Mouse (Mus musculus) neural tube, embryonic 13.5 days (tissue): ENCODE results near the gene Zg16. TPM values are rescaled to one million over a fixed set of nuclear protein-coding genes. Genes with fewer than 3 reads are reported as not detected.

ENCODE experiments used
- ATAC-seq: fragments of 200-750 bp; cut with Nextera tagmentation; 2 replicates; pipeline ENCODE4 v1.8.0; 2017; ENCODE audit warnings: low read depth, mild to moderate bottlenecking, moderate TSS enrichment, moderate library complexity
- H3K27ac ChIP-seq: fragments of 300-500 bp; sonication (generic); replicated peaks from 2 replicates; pipeline ENCODE4 v1.5.1; 2015; ENCODE audit warnings: moderate library complexity, mild to moderate bottlenecking, inconsistent platforms
- H3K27me3 ChIP-seq: fragments of 300-500 bp; sonication (generic); 2 replicates; pipeline ENCODE4 v1.6.1; 2015; ENCODE audit warnings: mild to moderate bottlenecking, inconsistent platforms
- H3K36me3 ChIP-seq: fragments of 300-500 bp; sonication (generic); 2 replicates; pipeline ENCODE4 v1.6.1; 2015; ENCODE audit warnings: mild to moderate bottlenecking, inconsistent platforms
- H3K4me1 ChIP-seq: fragments of 300-500 bp; sonication (generic); replicated peaks from 2 replicates; pipeline ENCODE4 v1.6.1; 2015; ENCODE audit warnings: inconsistent platforms
- H3K4me2 ChIP-seq: fragments of 300-500 bp; sonication (generic); 2 replicates; pipeline ENCODE4 v1.6.1; 2015; ENCODE audit warnings: inconsistent platforms, mild to moderate bottlenecking, moderate library complexity
- H3K4me3 ChIP-seq: fragments of 300-500 bp; sonication (generic); 2 replicates; pipeline ENCODE4 v1.5.1; 2015; ENCODE audit warnings: mild to moderate bottlenecking, inconsistent platforms
- H3K9ac ChIP-seq: fragments of 300-500 bp; sonication (generic); 2 replicates; pipeline ENCODE4 v1.6.1; 2015; ENCODE audit warnings: moderate library complexity, mild to moderate bottlenecking, inconsistent platforms
- H3K9me3 ChIP-seq: fragments of 300-500 bp; sonication (generic); 2 replicates; pipeline ENCODE4 v1.6.1; 2016; ENCODE audit warnings: inconsistent platforms
- WGBS: fragments of 180-500 bp; shearing (Covaris S2); methylation state at CpG from one replicate; pipeline ENCODE4 v1.1.7; 2015; 5-methylcytosine and 5-hydroxymethylcytosine counted together
- polyA plus RNA-seq: library from polyadenylated mRNA; unstranded; fragments of >200 nt; fragmentation: Nextera tagmentation; extraction: Ambion mirVana; gene quantifications from 2 replicates; pipeline ENCODE4 v1.2.1, GENCODE M21; 2015

The Zg16 gene
- polyA plus RNA-seq, 1 experiment from 2014 or later, result not detected

DNA sequence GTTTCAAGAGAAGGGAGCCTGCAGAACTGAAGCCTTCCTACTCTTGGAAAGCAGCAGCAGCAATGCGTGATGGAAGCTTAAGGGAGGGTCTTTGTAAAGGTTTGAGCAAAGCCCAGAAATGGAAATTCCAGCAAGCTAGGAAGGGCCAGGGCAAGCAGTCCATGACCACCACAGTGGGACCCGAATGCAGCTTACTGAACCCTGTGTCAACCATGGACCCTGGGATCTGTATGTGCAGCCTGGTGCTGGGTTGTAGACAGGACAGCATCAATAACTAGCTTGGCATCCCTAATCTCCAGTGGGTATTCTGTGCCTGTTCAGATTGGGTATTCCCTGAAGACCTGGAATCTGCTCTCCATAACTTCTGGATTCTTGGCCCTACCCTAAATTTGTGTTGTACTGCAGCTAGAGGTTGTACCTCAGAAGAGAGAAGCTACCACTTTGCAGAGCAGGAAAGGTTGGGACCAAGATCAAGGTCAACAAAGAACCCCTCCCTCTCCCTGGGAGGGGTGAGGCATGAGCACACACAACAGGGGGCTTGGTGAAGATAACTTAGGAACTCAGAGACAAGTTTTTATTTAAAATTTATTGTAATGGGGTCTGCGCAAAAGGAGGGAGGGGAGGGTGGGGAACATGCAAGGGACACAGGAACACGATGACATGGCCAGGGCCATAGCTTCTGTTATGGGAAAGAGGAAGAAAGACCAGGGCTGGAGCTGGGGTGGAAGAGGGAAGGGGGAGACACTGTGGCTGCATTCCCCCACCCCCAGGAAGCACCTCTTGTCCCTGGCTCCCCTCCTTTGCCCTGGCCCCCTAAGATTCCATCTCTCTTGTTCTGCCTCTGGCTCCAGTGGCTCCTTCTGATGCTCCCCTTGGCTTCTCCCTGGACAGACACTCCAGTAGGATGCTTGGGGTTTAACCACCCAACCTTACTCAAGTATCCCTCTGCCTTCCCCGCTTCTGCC lies 65.3 kb downstream of the Zg16 start:
- peak overlapping the region; percentile 78 for H3K27ac ChIP-seq
- H3K4me3 ChIP-seq, result peak overlapping the region; percentile 54
- no peaks in the 10 kb centered on the region for H3K27me3 ChIP-seq
- H3K9ac ChIP-seq, result peak overlapping the region; percentile 82
- 42% methylated on average over 5 of the region's 5 CpGs for WGBS
- H3K4me2 ChIP-seq, result peak overlapping the region; percentile 71
- no peaks in the 10 kb centered on the region for H3K9me3 ChIP-seq
- no peak for ATAC-seq
- peaks cover 28% of the 10 kb centered on the region for H3K36me3 ChIP-seq
- H3K4me1 ChIP-seq, result peaks cover 80% of the 10 kb centered on the region

- Histone ChIP-seq H3K9ac (peak within 1 kb of the TSS; percentile 82), H3K36me3 (peaks cover 28% of the 10 kb centered on the region), H3K27me3 (no peaks in the 10 kb centered on the region), H3K27ac (peak within 1 kb of the TSS; percentile 78), H3K9me3 (no peaks in the 10 kb centered on the region), H3K4me3 (peak within 1 kb of the TSS; percentile 54), H3K4me2 (peak within 1 kb of the TSS; percentile 71), H3K4me1 (peaks cover 82% of the 10 kb centered on the region)
- WGBS, result under 1% methylated on average over 37 of the region's 37 CpGs
- ATAC-seq, result no peak
Observed at GRCm38 (mm10) chr7:127020901-127021562, 66.1 kb downstream of the Zg16 start, which contains the start of the genes Gm42742 and Prrt2. Gm42742 (minus strand) TSS chr7:127021097. Prrt2 (minus strand) TSS chr7:127021211.

- Histone ChIP-seq H3K4me1 (peaks cover 87% of the 10 kb centered on the region), H3K36me3 (peaks cover 31% of the 10 kb centered on the region), H3K27me3 (no peaks in the 10 kb centered on the region), H3K4me3 (peak overlapping the region; percentile 54), H3K9me3 (no peaks in the 10 kb centered on the region), H3K4me2 (peak overlapping the region; percentile 71), H3K27ac (peak overlapping the region; percentile 78), H3K9ac (peak overlapping the region; percentile 82)
- 43% methylated on average over 5 of the region's 5 CpGs for WGBS
- no peak for ATAC-seq
Observed at GRCm38 (mm10) chr7:127020491-127020890, 66.6 kb downstream of the Zg16 start.

- H3K9me3 ChIP-seq, result no peaks in the 10 kb centered on the region
- ATAC-seq, result no peak
- peak overlapping the region; percentile 54 for H3K4me3 ChIP-seq
- no peaks in the 10 kb centered on the region for H3K27me3 ChIP-seq
- H3K4me2 ChIP-seq, result peak overlapping the region; percentile 71
- H3K4me1 ChIP-seq, result peaks cover 90% of the 10 kb centered on the region
- H3K9ac ChIP-seq, result peak overlapping the region; percentile 82
- WGBS, result 64% methylated on average over 3 of the region's 3 CpGs
- no peak overlapping the region for H3K27ac ChIP-seq
- H3K36me3 ChIP-seq, result peaks cover 36% of the 10 kb centered on the region
Observed at GRCm38 (mm10) chr7:127020031-127020430, 67.1 kb downstream of the Zg16 start.

GRCm38 (mm10) chr7:127019306-127019960 lies 67.7 kb downstream of the Zg16 start:
- Histone ChIP-seq H3K4me3 (peak overlapping the region; percentile 54), H3K9ac (peak overlapping the region; percentile 82), H3K9me3 (no peaks in the 10 kb centered on the region), H3K27me3 (no peaks in the 10 kb centered on the region), H3K4me1 (peaks cover 90% of the 10 kb centered on the region), H3K4me2 (peak overlapping the region; percentile 71), H3K36me3 (peaks cover 40% of the 10 kb centered on the region), H3K27ac (no peak overlapping the region)
- ATAC-seq, result no peak
- WGBS, result 81% methylated on average over 14 of the region's 14 CpGs

GRCm38 (mm10) chr7:127018416-127019305 lies 68.5 kb downstream of the Zg16 start:
- no peak for ATAC-seq
- H3K27ac ChIP-seq, result no peak overlapping the region

GRCm38 (mm10) chr7:127017950-127018345 lies 69.2 kb downstream of the Zg16 start:
- Histone ChIP-seq H3K9ac (peak overlapping the region; percentile 82), H3K27ac (peak overlapping the region; percentile 97), H3K27me3 (no peaks in the 10 kb centered on the region), H3K9me3 (no peaks in the 10 kb centered on the region), H3K4me1 (peaks cover 86% of the 10 kb centered on the region), H3K36me3 (peaks cover 40% of the 10 kb centered on the region), H3K4me2 (peak overlapping the region; percentile 26; the same call in 1 of the 2 replicates), H3K4me3 (no peak overlapping the region)
- no peak for ATAC-seq
- 67% methylated on average over 6 of the region's 6 CpGs for WGBS

More at GRCm38 (mm10) chr7:127018416-127019305, 68.5 kb downstream of the Zg16 start:
- Histone ChIP-seq H3K4me2 (peak overlapping the region; percentile 71), H3K9ac (peak overlapping the region; percentile 82), H3K36me3 (peaks cover 40% of the 10 kb centered on the region), H3K4me3 (no peak overlapping the region), H3K27me3 (no peaks in the 10 kb centered on the region), H3K4me1 (peaks cover 89% of the 10 kb centered on the region), H3K9me3 (no peaks in the 10 kb centered on the region)
- WGBS, result 89% methylated on average over 15 of the region's 15 CpGs

DNA sequence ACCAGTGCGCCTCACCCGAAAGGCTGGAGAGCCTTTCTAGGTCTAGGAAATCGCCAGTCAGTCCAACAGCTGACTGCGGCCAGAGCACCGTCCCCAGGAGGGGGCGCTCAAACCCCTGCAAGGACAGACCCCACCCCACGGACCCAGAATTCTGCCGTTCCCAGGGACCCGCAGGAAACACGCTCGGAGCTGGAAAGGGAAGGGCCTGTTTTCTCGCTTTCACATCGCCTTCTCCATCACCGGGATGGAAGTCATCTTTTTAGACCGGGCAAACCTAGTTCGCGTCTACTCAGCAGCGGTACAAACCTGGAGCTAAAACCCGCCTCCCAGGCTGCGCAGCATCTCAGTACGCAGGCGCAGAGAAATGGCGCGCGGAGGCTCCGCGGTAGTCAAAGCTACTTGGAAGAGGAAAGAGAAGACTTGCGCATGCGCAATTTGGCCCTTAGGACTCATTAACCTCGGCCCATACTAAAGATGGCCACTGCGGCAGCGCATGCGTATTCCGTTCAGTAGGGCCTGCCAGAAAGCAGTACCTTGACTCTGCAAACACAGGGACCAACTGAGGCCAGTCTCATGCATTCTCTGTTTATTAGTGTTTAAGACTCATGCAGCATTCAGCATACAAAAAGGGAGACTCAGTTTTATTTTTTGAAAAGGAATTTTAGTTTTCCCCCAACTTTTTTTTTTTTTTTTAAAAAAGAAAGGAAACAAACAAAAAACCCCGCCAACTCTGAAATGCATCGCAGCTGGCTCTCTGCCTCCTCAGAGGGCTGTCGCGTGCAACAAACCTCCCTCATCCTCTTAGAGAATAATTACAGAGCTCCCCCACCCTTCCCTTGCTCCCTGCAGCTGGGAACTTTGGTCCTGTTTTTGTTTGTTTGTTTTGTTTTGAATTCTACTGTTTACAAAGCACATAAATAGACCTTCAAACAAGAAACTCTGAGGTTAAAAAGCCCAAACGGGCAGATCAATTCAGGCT lies 69.9 kb downstream of the Zg16 start, which contains the start of gene Pagr1a:
Pagr1a (minus strand) TSS at position 382 of the 979 bp plus-strand sequence.
- 4% methylated on average over 39 of the region's 39 CpGs for WGBS
- Histone ChIP-seq H3K4me1 (peaks cover 79% of the 10 kb centered on the region), H3K27ac (peak within 1 kb of the TSS; percentile 97), H3K27me3 (no peaks in the 10 kb centered on the region), H3K9ac (peak within 1 kb of the TSS; percentile 96), H3K9me3 (no peaks in the 10 kb centered on the region), H3K36me3 (peaks cover 40% of the 10 kb centered on the region), H3K4me3 (peak within 1 kb of the TSS; percentile 79), H3K4me2 (peak within 1 kb of the TSS; percentile 92)
- peak; percentile 77 for ATAC-seq

DNA sequence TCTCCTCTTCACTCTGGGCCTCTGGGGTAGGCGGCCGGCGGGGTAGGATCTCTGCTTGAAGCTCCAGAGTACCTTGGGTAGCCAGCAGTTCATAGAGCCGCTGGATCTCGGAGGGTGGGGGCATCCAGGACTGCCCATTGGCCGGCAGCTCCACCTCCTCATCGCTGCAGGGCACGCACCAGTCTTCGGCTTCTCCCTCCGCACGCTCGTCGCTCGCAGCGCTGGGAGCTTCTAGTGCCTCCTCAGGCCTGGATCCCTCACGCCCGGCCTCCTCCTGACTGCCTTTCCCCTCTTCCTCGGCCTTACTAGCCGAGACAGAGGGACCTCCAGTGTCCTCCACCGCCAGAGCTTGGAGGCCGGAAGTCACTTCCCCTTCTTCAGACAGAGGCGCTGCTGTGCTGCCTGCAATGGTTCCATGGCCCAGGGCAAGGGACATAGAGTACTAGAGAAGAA lies 70.6 kb downstream of the Zg16 start:
- ATAC-seq, result peak; percentile 48
- Histone ChIP-seq H3K4me2 (peak overlapping the region; percentile 92), H3K9ac (peak overlapping the region; percentile 96), H3K9me3 (no peaks in the 10 kb centered on the region), H3K27me3 (no peaks in the 10 kb centered on the region), H3K27ac (peak overlapping the region; percentile 97), H3K4me3 (peak overlapping the region; percentile 79), H3K4me1 (peaks cover 72% of the 10 kb centered on the region), H3K36me3 (peaks cover 35% of the 10 kb centered on the region)
- WGBS, result 0% methylated on average over 22 of the region's 22 CpGs

DNA sequence TGATC lies 70.8 kb downstream of the Zg16 start, which contains the start of gene Pagr1b:
Pagr1b (minus strand) TSS at position 4 of the 5 bp plus-strand sequence.
- Histone ChIP-seq H3K27ac (peak within 1 kb of the TSS; percentile 97), H3K36me3 (peaks cover 35% of the 10 kb centered on the region), H3K4me3 (peak within 1 kb of the TSS; percentile 79), H3K4me1 (peaks cover 69% of the 10 kb centered on the region), H3K27me3 (no peaks in the 10 kb centered on the region), H3K9me3 (no peaks in the 10 kb centered on the region), H3K9ac (peak within 1 kb of the TSS; percentile 96), H3K4me2 (peak within 1 kb of the TSS; percentile 92)
- ATAC-seq, result no peak
